Mouse (Mus musculus): ENCODE data around the gene 4930474N05Rik. TPM values are rescaled to one million over a fixed set of nuclear protein-coding genes. Genes with fewer than 3 reads are reported as not detected.

Gene 4930474N05Rik
- not detected in 2 replicates for polyA plus RNA-seq (2016; fragmentation: Nextera tagmentation; extraction: Ambion mirVana)

DNA sequence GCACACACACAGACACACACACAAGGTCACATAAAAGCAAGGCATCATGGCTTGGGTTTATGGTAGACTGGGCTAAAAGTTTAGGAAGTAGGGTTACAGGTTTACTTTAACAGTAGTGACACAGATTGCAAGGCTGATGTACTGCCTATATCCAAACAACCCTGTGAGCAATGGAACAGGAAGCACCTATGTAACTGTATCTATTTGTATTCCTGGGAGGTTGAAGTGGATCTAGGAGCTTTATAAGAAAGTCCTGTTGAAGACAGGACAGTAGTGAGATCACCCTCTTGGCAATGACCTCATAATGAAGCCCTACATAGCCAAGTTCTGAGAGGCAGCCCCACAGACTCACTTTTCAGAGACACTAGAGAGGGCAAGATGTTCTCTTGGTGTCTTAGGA lies at the start of gene 4930474N05Rik:
4930474N05Rik (plus strand) TSS at position 301 of the 400 bp plus-strand sequence.
- Histone ChIP-seq H3K27me3 (ENCODE audit: low read depth, poor library complexity, severe bottlenecking) (no peaks in the 10 kb centered on the region), H3K27ac (no peak within 1 kb of the TSS), H3K4me3 (no peak within 1 kb of the TSS), H3K36me3 (no peaks in the 10 kb centered on the region), H3K4me1 (no peaks in the 10 kb centered on the region), H3K9me3 (replicated peaks) (no peaks in the 10 kb centered on the region)
- DNase-seq (ENCODE audit: low spot score), result no peak

DNA sequence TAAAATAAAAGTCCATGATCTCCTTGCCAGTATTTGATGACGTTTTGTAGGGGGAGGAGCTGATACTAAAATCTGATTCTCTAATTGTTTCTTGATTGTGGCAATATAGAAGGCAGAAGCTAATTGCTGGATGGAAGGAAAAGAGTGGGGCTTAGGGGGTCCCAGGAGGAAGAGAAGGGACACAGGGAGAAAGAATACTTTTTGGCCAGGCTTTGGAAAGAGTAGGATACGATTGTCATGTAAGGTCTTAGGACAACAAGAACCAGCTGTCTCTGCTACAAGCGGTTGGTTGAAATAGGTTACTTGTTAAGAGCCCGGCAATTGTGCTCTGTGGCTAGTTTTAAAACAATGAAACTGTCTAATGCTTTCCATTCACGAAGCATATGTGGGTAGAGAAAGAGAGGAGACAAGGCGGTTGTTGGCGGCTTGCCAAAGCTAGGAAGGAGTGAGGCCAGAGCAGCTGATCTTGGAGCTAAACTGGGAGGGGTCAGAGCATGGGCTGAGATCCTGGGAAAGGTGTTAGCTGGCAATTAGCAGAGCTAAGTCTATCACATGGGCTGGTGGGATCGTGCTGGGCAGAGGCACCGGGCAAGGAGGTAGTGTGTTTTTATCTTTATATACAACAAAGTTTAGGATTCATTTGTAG lies 45.8 kb upstream of the 4930474N05Rik start:
- DNase-seq (ENCODE audit: low spot score), result no peak
- no peaks in the 10 kb centered on the region for H3K4me1 ChIP-seq
- no peaks in the 10 kb centered on the region for H3K9me3 ChIP-seq (replicated peaks)
- no peak overlapping the region for H3K4me3 ChIP-seq
- H3K36me3 ChIP-seq, result no peaks in the 10 kb centered on the region
- no peak overlapping the region for H3K27ac ChIP-seq
- WGBS, result 70% methylated on average over 9 of the region's 9 CpGs
- no peaks in the 10 kb centered on the region for H3K27me3 ChIP-seq (ENCODE audit: low read depth, poor library complexity, severe bottlenecking)

DNA sequence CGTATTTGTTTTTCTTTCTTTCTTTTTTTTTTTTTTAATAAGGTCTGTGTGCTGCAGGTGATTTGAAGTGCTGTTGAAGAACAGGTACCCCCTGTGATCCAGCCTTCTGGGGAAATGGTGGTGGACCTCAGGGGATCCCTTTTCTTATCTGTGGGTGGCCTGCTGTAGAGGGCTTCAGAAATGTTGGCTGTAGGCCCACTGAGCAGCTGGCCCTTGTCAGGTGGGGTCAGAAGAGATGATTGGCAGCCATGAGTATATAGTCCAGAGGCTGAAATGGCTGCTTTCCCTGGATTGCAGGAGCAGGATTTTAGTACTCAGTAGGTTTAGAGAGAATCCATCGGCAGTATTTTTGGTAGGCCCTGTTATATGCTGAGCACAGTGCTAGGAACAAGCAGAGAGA lies 41.4 kb upstream of the 4930474N05Rik start:
- H3K27me3 ChIP-seq (ENCODE audit: low read depth, poor library complexity, severe bottlenecking), result no peaks in the 10 kb centered on the region
- H3K36me3 ChIP-seq, result no peaks in the 10 kb centered on the region
- H3K27ac ChIP-seq, result no peak overlapping the region
- H3K4me3 ChIP-seq, result no peak overlapping the region
- DNase-seq (ENCODE audit: low spot score), result no peak
- WGBS, result 96% methylated on average over 2 of the region's 2 CpGs
- no peaks in the 10 kb centered on the region for H3K9me3 ChIP-seq (replicated peaks)
- H3K4me1 ChIP-seq, result no peaks in the 10 kb centered on the region

DNA sequence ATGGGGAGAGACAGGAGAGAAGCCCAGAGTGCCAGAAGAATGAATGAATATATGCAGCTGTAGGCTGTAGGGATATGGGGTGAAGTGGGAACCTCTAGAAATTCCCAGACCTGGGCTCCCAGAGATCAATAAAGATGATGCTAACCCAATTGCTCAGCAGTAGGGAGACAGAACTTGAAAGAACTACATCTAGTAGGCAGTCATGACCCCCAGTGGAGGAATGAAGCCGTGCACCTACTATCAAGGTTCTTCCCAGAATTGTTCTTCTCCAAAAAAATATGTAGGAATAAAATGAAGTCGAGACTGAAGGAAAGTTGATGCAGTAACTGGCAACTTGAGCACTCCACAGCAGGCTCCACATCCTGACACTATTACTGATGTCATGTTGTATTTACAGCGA lies 3.8 kb downstream of the 4930474N05Rik start:
- Histone ChIP-seq H3K9me3 (replicated peaks) (no peaks in the 10 kb centered on the region), H3K4me1 (no peaks in the 10 kb centered on the region), H3K4me3 (no peak overlapping the region), H3K36me3 (no peaks in the 10 kb centered on the region), H3K27ac (no peak overlapping the region), H3K27me3 (ENCODE audit: low read depth, poor library complexity, severe bottlenecking) (no peaks in the 10 kb centered on the region)
- 79% methylated on average over 3 of the region's 3 CpGs for WGBS
- no peak for DNase-seq (ENCODE audit: low spot score)

DNA sequence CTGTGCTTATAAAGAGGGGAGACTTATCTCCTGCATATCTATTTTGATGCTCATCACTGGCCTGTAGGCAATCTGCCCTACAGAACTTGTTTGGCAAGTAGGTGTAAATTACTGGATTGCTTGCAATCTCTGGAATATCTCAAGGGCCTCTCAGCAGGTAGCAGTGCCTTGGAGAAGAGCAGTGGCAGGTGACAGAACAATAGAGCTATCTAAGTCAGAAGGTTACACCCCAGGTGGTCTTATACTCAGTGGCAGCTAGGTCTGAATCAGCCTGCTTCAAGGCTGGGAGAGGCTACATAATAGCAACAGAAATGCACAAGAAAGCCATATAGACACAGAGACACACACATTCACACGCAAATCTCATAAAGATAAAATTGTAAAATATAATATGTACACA lies 4.9 kb downstream of the 4930474N05Rik start:
- no peaks in the 10 kb centered on the region for H3K36me3 ChIP-seq
- no peak overlapping the region for H3K4me3 ChIP-seq
- no peak for DNase-seq (ENCODE audit: low spot score)
- H3K9me3 ChIP-seq (replicated peaks), result no peaks in the 10 kb centered on the region
- no peaks in the 10 kb centered on the region for H3K27me3 ChIP-seq (ENCODE audit: low read depth, poor library complexity, severe bottlenecking)
- H3K27ac ChIP-seq, result no peak overlapping the region
- H3K4me1 ChIP-seq, result no peaks in the 10 kb centered on the region
- 52% methylated on average over 1 of the region's 1 CpGs for WGBS

DNA sequence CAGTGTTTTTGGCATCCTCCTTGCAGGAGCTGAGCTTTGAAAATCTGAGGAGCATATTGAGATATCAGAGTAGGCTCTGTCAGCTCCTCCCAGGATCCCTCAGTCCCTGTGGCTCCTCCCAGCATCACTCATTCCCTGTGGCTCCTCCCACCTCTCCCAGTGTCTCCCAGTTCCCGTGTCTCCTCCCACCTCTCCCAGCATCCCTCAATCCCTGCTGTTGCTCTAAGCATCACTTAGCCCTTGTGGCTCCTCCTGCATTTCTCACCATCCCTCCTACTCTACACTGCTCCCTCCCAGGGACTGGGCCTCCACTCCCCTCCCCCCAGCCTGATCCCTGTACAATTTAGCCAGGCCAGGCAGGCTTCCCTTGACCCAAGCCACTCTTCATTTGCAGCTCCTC lies 6.0 kb downstream of the 4930474N05Rik start:
- no peak for DNase-seq (ENCODE audit: low spot score)
- Histone ChIP-seq H3K9me3 (replicated peaks) (no peaks in the 10 kb centered on the region), H3K4me3 (no peak overlapping the region), H3K27me3 (ENCODE audit: low read depth, poor library complexity, severe bottlenecking) (no peaks in the 10 kb centered on the region), H3K4me1 (no peaks in the 10 kb centered on the region), H3K27ac (no peak overlapping the region), H3K36me3 (no peaks in the 10 kb centered on the region)
- WGBS, result 29% methylated on average over 1 of the region's 1 CpGs

DNA sequence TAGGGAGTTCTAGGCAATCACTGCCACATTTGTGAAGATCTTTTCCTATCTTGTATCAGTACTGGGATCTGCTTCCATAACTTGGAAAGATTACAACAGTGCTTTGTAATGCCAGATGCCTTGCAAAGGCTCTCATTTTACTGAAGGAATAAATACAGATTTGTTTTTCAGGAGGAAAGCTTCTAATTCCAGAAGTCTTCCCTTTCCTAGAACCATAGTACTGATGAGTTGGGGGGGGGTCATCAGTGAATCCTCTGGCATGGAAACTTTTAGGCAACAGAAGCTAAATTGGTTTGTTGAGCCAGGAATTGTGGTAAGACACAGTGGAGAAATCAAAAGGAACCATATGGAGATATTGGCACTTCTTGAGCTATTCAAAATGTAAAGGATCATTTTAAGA lies 19.8 kb downstream of the 4930474N05Rik start:
- Histone ChIP-seq H3K4me1 (no peaks in the 10 kb centered on the region), H3K9me3 (replicated peaks) (no peaks in the 10 kb centered on the region), H3K27me3 (ENCODE audit: low read depth, poor library complexity, severe bottlenecking) (no peaks in the 10 kb centered on the region), H3K27ac (no peak overlapping the region), H3K36me3 (no peaks in the 10 kb centered on the region), H3K4me3 (no peak overlapping the region)
- DNase-seq (ENCODE audit: low spot score), result no peak

DNA sequence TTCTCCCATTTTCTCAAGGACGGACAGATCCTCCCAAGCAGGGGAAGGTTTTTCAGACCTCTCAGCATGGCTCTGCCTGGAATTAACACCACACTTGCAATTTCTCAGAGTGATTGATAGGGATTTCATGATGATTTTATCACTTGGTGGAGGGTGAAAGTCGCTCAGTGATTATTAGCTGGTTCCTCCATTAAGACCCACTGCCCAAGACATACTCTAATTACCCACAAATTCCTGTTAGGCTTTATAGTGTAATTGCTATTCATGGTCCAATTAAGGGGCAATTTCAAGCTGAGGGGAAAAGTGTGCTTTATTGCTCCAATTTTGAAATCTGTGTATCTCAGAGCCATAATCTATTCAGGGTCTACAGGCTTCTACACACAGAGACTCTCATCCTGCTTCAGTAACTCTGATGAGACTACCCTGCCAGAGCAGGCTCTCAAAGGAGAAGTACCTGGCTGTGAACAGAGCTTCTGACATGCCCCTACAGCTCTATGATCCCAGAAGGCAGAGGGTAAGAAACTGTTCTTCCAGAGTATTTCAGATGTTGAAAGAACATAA lies 29.1 kb downstream of the 4930474N05Rik start:
- H3K9me3 ChIP-seq (replicated peaks), result no peaks in the 10 kb centered on the region
- no peaks in the 10 kb centered on the region for H3K27me3 ChIP-seq (ENCODE audit: low read depth, poor library complexity, severe bottlenecking)
- H3K4me3 ChIP-seq, result no peak overlapping the region
- H3K36me3 ChIP-seq, result no peaks in the 10 kb centered on the region
- no peak overlapping the region for H3K27ac ChIP-seq
- 55% methylated on average over 2 of the region's 2 CpGs for WGBS
- H3K4me1 ChIP-seq, result no peaks in the 10 kb centered on the region
- DNase-seq (ENCODE audit: low spot score), result no peak

DNA sequence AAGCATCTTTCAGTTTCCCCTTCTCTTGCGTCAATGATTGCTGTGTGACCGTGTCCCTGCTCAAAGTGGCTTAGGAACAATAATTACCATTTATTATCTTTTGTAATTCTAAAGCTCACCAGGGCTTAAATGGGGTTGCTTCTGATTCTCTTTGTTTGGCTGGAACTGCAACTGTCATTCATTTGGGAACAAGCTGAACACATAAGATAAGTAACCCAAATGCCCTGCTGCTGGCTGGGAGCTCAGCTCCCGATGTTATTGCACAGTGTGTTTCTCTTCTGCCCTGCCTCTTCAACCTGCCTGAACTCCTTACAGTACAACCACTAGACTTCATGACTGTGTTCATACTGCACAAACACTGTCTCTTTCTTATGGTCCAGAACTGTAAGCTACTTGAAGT lies 41.0 kb downstream of the 4930474N05Rik start:
- Histone ChIP-seq H3K27ac (no peak overlapping the region), H3K4me1 (no peaks in the 10 kb centered on the region), H3K9me3 (replicated peaks) (no peaks in the 10 kb centered on the region), H3K36me3 (no peaks in the 10 kb centered on the region), H3K27me3 (ENCODE audit: low read depth, poor library complexity, severe bottlenecking) (no peaks in the 10 kb centered on the region), H3K4me3 (no peak overlapping the region)
- WGBS, result 93% methylated on average over 3 of the region's 3 CpGs
- DNase-seq (ENCODE audit: low spot score), result no peak

DNA sequence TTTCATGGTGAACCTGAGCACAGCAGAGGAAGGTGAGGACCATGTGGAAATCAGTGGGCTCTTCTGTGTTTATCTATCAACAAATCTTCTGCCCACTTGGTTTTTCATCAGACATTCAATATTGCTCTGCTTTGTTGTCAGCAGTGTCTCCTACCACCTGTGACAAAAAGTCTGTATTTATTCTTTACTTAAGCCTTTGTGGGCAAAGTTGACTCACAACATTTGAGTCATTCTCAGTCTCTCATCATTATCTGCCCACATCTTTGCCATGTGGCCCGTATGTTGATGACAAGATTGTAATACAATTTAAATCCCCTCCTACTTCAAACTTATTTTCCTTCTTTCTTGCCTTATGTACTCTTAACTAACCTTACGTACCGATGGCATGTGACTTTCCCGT lies 43.0 kb downstream of the 4930474N05Rik start:
- no peak for DNase-seq (ENCODE audit: low spot score)
- Histone ChIP-seq H3K4me1 (no peaks in the 10 kb centered on the region), H3K36me3 (no peaks in the 10 kb centered on the region), H3K4me3 (no peak overlapping the region), H3K27me3 (ENCODE audit: low read depth, poor library complexity, severe bottlenecking) (no peaks in the 10 kb centered on the region), H3K9me3 (replicated peaks) (no peaks in the 10 kb centered on the region), H3K27ac (no peak overlapping the region)
- 94% methylated on average over 4 of the region's 4 CpGs for WGBS

DNA sequence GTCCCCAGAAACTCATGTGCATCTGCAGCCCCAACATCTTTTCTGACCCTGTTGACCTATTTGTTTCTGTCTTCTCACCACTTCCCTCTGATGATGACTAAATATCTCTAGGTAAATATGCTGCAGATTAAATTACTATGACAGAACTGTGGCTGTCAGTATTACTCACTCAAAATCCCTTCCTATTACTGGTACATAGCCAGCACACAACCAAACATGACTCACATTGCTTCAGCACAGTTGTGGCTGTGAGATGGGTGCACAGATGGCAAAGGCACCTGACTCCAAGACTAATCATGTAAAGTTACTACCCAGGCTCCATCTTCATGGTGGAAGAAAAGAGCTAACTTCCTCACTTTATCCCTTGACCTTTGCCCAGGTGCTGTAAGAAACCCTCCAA lies 50.5 kb downstream of the 4930474N05Rik start:
- Histone ChIP-seq H3K4me3 (no peak overlapping the region), H3K27me3 (ENCODE audit: low read depth, poor library complexity, severe bottlenecking) (no peaks in the 10 kb centered on the region)

More for the DNA sequence above, 50.5 kb downstream of the 4930474N05Rik start:
- no peak for DNase-seq (ENCODE audit: low spot score)
- H3K27ac ChIP-seq, result no peak overlapping the region
- no peaks in the 10 kb centered on the region for H3K4me1 ChIP-seq
- no peaks in the 10 kb centered on the region for H3K36me3 ChIP-seq
- H3K9me3 ChIP-seq (replicated peaks), result no peaks in the 10 kb centered on the region
